Mouse (Mus musculus): ENCODE measurements around the gene Nrxn2.

DNA sequence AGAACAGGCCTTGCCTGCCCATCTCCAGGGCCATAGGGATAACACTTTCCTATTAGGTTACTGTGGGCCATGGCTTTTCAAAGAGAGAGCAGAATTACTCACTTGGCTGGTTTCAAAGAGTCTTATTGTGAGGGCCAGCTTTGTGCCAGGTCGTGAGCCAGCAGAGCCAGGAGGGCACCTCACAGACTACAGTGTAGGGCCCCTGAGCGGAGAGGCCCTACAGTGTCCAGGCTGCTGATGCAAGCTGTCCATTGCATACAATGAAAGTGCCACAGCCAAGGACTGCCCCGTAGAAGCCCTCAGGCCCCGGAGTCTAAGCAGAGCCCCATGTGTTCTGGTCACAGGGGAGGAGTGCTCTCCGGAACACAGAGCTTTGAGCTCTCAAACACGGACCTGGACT is 64.4 kb downstream of the Nrxn2 start:
- TF ChIP-seq TCF3 (IDR thresholded peaks at IDR 0.05; ENCODE audit: insufficient read length, low read depth) (no peak), POLR2A (IDR thresholded peaks at IDR 0.05; ENCODE audit: insufficient read length, low read depth) (no peak), MAX (IDR thresholded peaks at IDR 0.05; ENCODE audit: low read depth) (no peak), MYOD1 (IDR thresholded peaks at IDR 0.05; ENCODE audit: control insufficient read depth in 1 of 3, insufficient read length in 2 of 3, low read depth in 2 of 3) (no peak)
